Mouse (Mus musculus): ENCODE results near the gene Susd1. TPM values are rescaled to one million over a fixed set of nuclear protein-coding genes. Genes with fewer than 3 reads are reported as not detected.

The Susd1 gene
- total and polyA plus RNA-seq, 3 experiments, result 1.6 to 6.1 (median 4.1) TPM

GRCm38 (mm10) chr4:59312945-59313344 lies 125.5 kb downstream of the Susd1 start:
- in situ Hi-C loops (cut with MboI; ENCODE audit: low pct_ligation_motif_present, low pct_unique_long_range_greater_than_20kb, low sequenced_read_pairs) (no loop called here), dilution Hi-C loops (cut with MboI; ENCODE audit: extremely low pct_ligation_motif_present, extremely low pct_unique_long_range_greater_than_20kb, low sequenced_read_pairs) (no loop called here)
- H3K4me3 ChIP-seq (replicated peaks in 1 of 3; ENCODE audit: low read depth in 2 of 3, low read length in 2 of 3, poor library complexity in 1 of 3), result no peak overlapping the region
- H3K27ac ChIP-seq (ENCODE audit: insufficient read depth, low read depth), result no peak overlapping the region
- no peaks in the 10 kb centered on the region for H3K27me3 ChIP-seq (replicated peaks)
- H3K9me3 ChIP-seq (replicated peaks; ENCODE audit: low read length), result peaks cover 2% of the 10 kb centered on the region
- H3K4me1 ChIP-seq (ENCODE audit: control insufficient read depth in 1 of 2, insufficient read depth in 2 of 2), result no peaks in the 10 kb centered on the region
- DNase-seq (ENCODE audit: extremely low read depth), result no peak
- no peaks in the 10 kb centered on the region for H3K79me2 ChIP-seq (replicated peaks; ENCODE audit: control insufficient read depth, extremely low read depth, insufficient read depth, poor library complexity, severe bottlenecking)
- no peaks in the 10 kb centered on the region for H3K36me3 ChIP-seq (replicated peaks in 1 of 2; ENCODE audit: control insufficient read depth in 1 of 2, insufficient read depth in 1 of 2, low read length in 1 of 2)
- H3K4me2 ChIP-seq (ENCODE audit: insufficient read depth, low read depth, poor library complexity, severe bottlenecking), result no peak overlapping the region
- no peak overlapping the region for H3K9ac ChIP-seq (ENCODE audit: insufficient read depth, low read depth)
- TF ChIP-seq ELF1 (IDR thresholded peaks at IDR 0.05; ENCODE audit: low read depth, low read length), result no peak
- TF ChIP-seq IRF4 (IDR thresholded peaks at IDR 0.05; ENCODE audit: low read depth, low read length), result no peak
- TF ChIP-seq USF1 (IDR thresholded peaks at IDR 0.05; ENCODE audit: low read depth, low read length), result no peak
- TF ChIP-seq EP300 (IDR thresholded peaks at IDR 0.05; ENCODE audit: low read length), result no peak
- TF ChIP-seq MXI1 (IDR thresholded peaks at IDR 0.05; ENCODE audit: low read depth, low read length), result no peak
- TF ChIP-seq SMC3 (IDR thresholded peaks at IDR 0.05; ENCODE audit: low read depth, low read length), result no peak
- no peak for TF ChIP-seq JUN (IDR thresholded peaks at IDR 0.05; ENCODE audit: insufficient read depth, low read depth, low read length)
- no peak for TF ChIP-seq GABPA (IDR thresholded peaks at IDR 0.05; ENCODE audit: insufficient replicate concordance, low read depth, low read length)
- TF ChIP-seq NRF1 (IDR thresholded peaks at IDR 0.05; ENCODE audit: low read depth, low read length), result no peak
- TF ChIP-seq ZMIZ1 (IDR thresholded peaks at IDR 0.05; ENCODE audit: low read depth, low read length), result no peak
- TF ChIP-seq SIN3A (IDR thresholded peaks at IDR 0.05; ENCODE audit: low read length), result no peak
- no peak for TF ChIP-seq MEF2A (IDR thresholded peaks at IDR 0.05; ENCODE audit: borderline replicate concordance, low read depth, low read length)
- TF ChIP-seq JUND (conservative IDR thresholded peaks at IDR 0.05; ENCODE audit: low read depth, low read length), result no peak
- TF ChIP-seq RCOR1 (conservative IDR thresholded peaks at IDR 0.05; ENCODE audit: low read depth, low read length), result no peak
- TF ChIP-seq KAT2A (IDR thresholded peaks at IDR 0.05; ENCODE audit: insufficient replicate concordance, low read length), result no peak
- TF ChIP-seq ZNF384 (IDR thresholded peaks at IDR 0.05; ENCODE audit: low read depth, low read length), result no peak
- TF ChIP-seq POLR2A (IDR thresholded peaks at IDR 0.05; ENCODE audit: low read depth, low read length), result no peak
- TF ChIP-seq CHD2 (IDR thresholded peaks at IDR 0.05; ENCODE audit: low read length), result no peak
- TF ChIP-seq MYC (IDR thresholded peaks at IDR 0.05; ENCODE audit: low read depth, low read length), result no peak
- TF ChIP-seq ZC3H11A (IDR thresholded peaks at IDR 0.05; ENCODE audit: low read depth, low read length), result no peak

- H3K9me3 ChIP-seq (replicated peaks; ENCODE audit: low read length), result no peaks in the 10 kb centered on the region
- dilution Hi-C loops (cut with MboI; ENCODE audit: extremely low pct_ligation_motif_present, extremely low pct_unique_long_range_greater_than_20kb, low sequenced_read_pairs), result no loop called here
- TF ChIP-seq JUN (IDR thresholded peaks at IDR 0.05; ENCODE audit: insufficient read depth, low read depth, low read length), result no peak
- in situ Hi-C loops (cut with MboI; ENCODE audit: low pct_ligation_motif_present, low pct_unique_long_range_greater_than_20kb, low sequenced_read_pairs), result no loop called here
- H3K9ac ChIP-seq (ENCODE audit: insufficient read depth, low read depth), result no peak overlapping the region
- no peaks in the 10 kb centered on the region for H3K36me3 ChIP-seq (replicated peaks in 1 of 2; ENCODE audit: control insufficient read depth in 1 of 2, insufficient read depth in 1 of 2, low read length in 1 of 2)
- no peak for DNase-seq (ENCODE audit: extremely low read depth)
- no peak overlapping the region for H3K27ac ChIP-seq (ENCODE audit: insufficient read depth, low read depth)
- H3K27me3 ChIP-seq (replicated peaks), result no peaks in the 10 kb centered on the region
- no peaks in the 10 kb centered on the region for H3K4me1 ChIP-seq (ENCODE audit: control insufficient read depth in 1 of 2, insufficient read depth in 2 of 2)
- H3K4me3 ChIP-seq (replicated peaks in 1 of 3; ENCODE audit: low read depth in 2 of 3, low read length in 2 of 3, poor library complexity in 1 of 3), result no peak overlapping the region
- no peaks in the 10 kb centered on the region for H3K79me2 ChIP-seq (replicated peaks; ENCODE audit: control insufficient read depth, extremely low read depth, insufficient read depth, poor library complexity, severe bottlenecking)
- H3K4me2 ChIP-seq (ENCODE audit: insufficient read depth, low read depth, poor library complexity, severe bottlenecking), result no peak overlapping the region
Measured at GRCm38 (mm10) chr4:59310590-59310989, 127.8 kb downstream of the Susd1 start.
